Mouse (Mus musculus): ENCODE data around the gene Lifr. TPM values are rescaled to one million over a fixed set of nuclear protein-coding genes. Genes with fewer than 3 reads are reported as not detected.

Gene Lifr
- polyA plus RNA-seq, 1 experiment from 2014 or later = 5.6 TPM

- WGBS = 84% methylated on average over 6 of the region's 6 CpGs
- DNase-seq (ENCODE audit: extremely low spot score, low spot score) = no peak
Measured at GRCm38 (mm10) chr15:7117944-7118343, 27.5 kb downstream of the Lifr start.

GRCm38 (mm10) chr15:7118849-7119248 lies 28.4 kb downstream of the Lifr start:
- no peaks in the 10 kb centered on the region for H3K9me3 ChIP-seq
- H3K36me3 ChIP-seq (replicated peaks) = no peaks in the 10 kb centered on the region
- no peaks in the 10 kb centered on the region; the same call in 1 of the 2 replicates for H3K4me1 ChIP-seq
- no peak overlapping the region for H3K4me3 ChIP-seq
- DNase-seq (ENCODE audit: extremely low spot score, low spot score) = no peak
- H3K27me3 ChIP-seq (ENCODE audit: poor library complexity, severe bottlenecking) = no peaks in the 10 kb centered on the region
- no peak overlapping the region for H3K27ac ChIP-seq
- WGBS = 92% methylated on average over 5 of the region's 5 CpGs

More at GRCm38 (mm10) chr15:7117944-7118343, 27.5 kb downstream of the Lifr start:
- Histone ChIP-seq H3K27me3 (ENCODE audit: poor library complexity, severe bottlenecking) (no peaks in the 10 kb centered on the region), H3K9me3 (no peaks in the 10 kb centered on the region), H3K4me1 (no peaks in the 10 kb centered on the region; the same call in 1 of the 2 replicates), H3K27ac (no peak overlapping the region), H3K36me3 (replicated peaks) (no peaks in the 10 kb centered on the region), H3K4me3 (no peak overlapping the region)

- Histone ChIP-seq H3K27ac (no peak overlapping the region), H3K4me1 (no peaks in the 10 kb centered on the region; the same call in 1 of the 2 replicates), H3K4me3 (no peak overlapping the region), H3K27me3 (ENCODE audit: poor library complexity, severe bottlenecking) (0 out of 2 replicates have a peak, but pooled peaks cover 7% of the 10 kb centered on the region), H3K36me3 (replicated peaks) (no peaks in the 10 kb centered on the region), H3K9me3 (no peaks in the 10 kb centered on the region)
- 81% methylated on average over 8 of the region's 8 CpGs for WGBS
- no peak for DNase-seq (ENCODE audit: extremely low spot score, low spot score)
Measured at GRCm38 (mm10) chr15:7119930-7120512, 29.6 kb downstream of the Lifr start.

GRCm38 (mm10) chr15:7123781-7124450 lies 33.5 kb downstream of the Lifr start:
- H3K27ac ChIP-seq = no peak overlapping the region
- no peak overlapping the region for H3K4me3 ChIP-seq
- DNase-seq (ENCODE audit: extremely low spot score, low spot score) = no peak
- H3K27me3 ChIP-seq (ENCODE audit: poor library complexity, severe bottlenecking) = peaks cover 26% of the 10 kb centered on the region
- no peaks in the 10 kb centered on the region for H3K9me3 ChIP-seq
- H3K4me1 ChIP-seq = peaks cover 10% of the 10 kb centered on the region
- WGBS = 82% methylated on average over 5 of the region's 5 CpGs
- no peaks in the 10 kb centered on the region for H3K36me3 ChIP-seq (replicated peaks)

GRCm38 (mm10) chr15:7126171-7126570 lies 35.8 kb downstream of the Lifr start:
- Histone ChIP-seq H3K9me3 (no peaks in the 10 kb centered on the region), H3K27me3 (ENCODE audit: poor library complexity, severe bottlenecking) (peaks cover 39% of the 10 kb centered on the region), H3K36me3 (replicated peaks) (no peaks in the 10 kb centered on the region), H3K4me3 (no peak overlapping the region), H3K27ac (no peak overlapping the region), H3K4me1 (peaks cover 28% of the 10 kb centered on the region)
- WGBS = 60% methylated on average over 1 of the region's 1 CpGs
- no peak for DNase-seq (ENCODE audit: extremely low spot score, low spot score)

GRCm38 (mm10) chr15:7128627-7129126 lies 38.3 kb downstream of the Lifr start:
- Histone ChIP-seq H3K36me3 (replicated peaks) (no peaks in the 10 kb centered on the region), H3K27me3 (ENCODE audit: poor library complexity, severe bottlenecking) (peaks cover 57% of the 10 kb centered on the region), H3K4me3 (peak overlapping the region; percentile 84), H3K4me1 (peaks cover 30% of the 10 kb centered on the region), H3K27ac (peak overlapping the region; percentile 88), H3K9me3 (no peaks in the 10 kb centered on the region)
- DNase-seq (ENCODE audit: extremely low spot score, low spot score) = peak; percentile 18
- 4% methylated on average over 18 of the region's 18 CpGs for WGBS

- no peaks in the 10 kb centered on the region for H3K36me3 ChIP-seq (replicated peaks)
- H3K9me3 ChIP-seq = no peaks in the 10 kb centered on the region
- DNase-seq (ENCODE audit: extremely low spot score, low spot score) = peak; percentile 70
- peaks cover 30% of the 10 kb centered on the region for H3K4me1 ChIP-seq
- H3K4me3 ChIP-seq = peak overlapping the region; percentile 84
- peak overlapping the region; percentile 88 for H3K27ac ChIP-seq
- peaks cover 53% of the 10 kb centered on the region for H3K27me3 ChIP-seq (ENCODE audit: poor library complexity, severe bottlenecking)
- under 1% methylated on average over 112 of the region's 116 CpGs for WGBS
Measured at GRCm38 (mm10) chr15:7129127-7129943, 38.9 kb downstream of the Lifr start.

- Histone ChIP-seq H3K36me3 (replicated peaks) (no peaks in the 10 kb centered on the region), H3K4me3 (peak overlapping the region; percentile 84), H3K9me3 (no peaks in the 10 kb centered on the region), H3K27ac (peak overlapping the region; percentile 88), H3K4me1 (peaks cover 30% of the 10 kb centered on the region), H3K27me3 (ENCODE audit: poor library complexity, severe bottlenecking) (peaks cover 49% of the 10 kb centered on the region)
- DNase-seq (ENCODE audit: extremely low spot score, low spot score) = peak; percentile 20
- under 1% methylated on average over 16 of the region's 16 CpGs for WGBS
Measured at GRCm38 (mm10) chr15:7129944-7130287, 39.5 kb downstream of the Lifr start.

GRCm38 (mm10) chr15:7130691-7131225 lies 40.3 kb downstream of the Lifr start:
- Histone ChIP-seq H3K4me1 (peaks cover 30% of the 10 kb centered on the region), H3K36me3 (replicated peaks) (no peaks in the 10 kb centered on the region), H3K9me3 (no peaks in the 10 kb centered on the region), H3K27ac (no peak overlapping the region), H3K27me3 (ENCODE audit: poor library complexity, severe bottlenecking) (peaks cover 49% of the 10 kb centered on the region), H3K4me3 (peak overlapping the region; percentile 84)
- WGBS = 24% methylated on average over 7 of the region's 7 CpGs
- DNase-seq (ENCODE audit: extremely low spot score, low spot score) = no peak

- H3K36me3 ChIP-seq (replicated peaks) = no peaks in the 10 kb centered on the region
- no peak overlapping the region for H3K27ac ChIP-seq
- H3K27me3 ChIP-seq (ENCODE audit: poor library complexity, severe bottlenecking) = peaks cover 39% of the 10 kb centered on the region
- H3K9me3 ChIP-seq = no peaks in the 10 kb centered on the region
- no peak overlapping the region for H3K4me3 ChIP-seq
- H3K4me1 ChIP-seq = peaks cover 30% of the 10 kb centered on the region
- 37% methylated on average over 13 of the region's 13 CpGs for WGBS
- DNase-seq (ENCODE audit: extremely low spot score, low spot score) = no peak
Measured at GRCm38 (mm10) chr15:7132741-7133140, 42.3 kb downstream of the Lifr start.

- WGBS = 62% methylated on average over 11 of the region's 11 CpGs
- DNase-seq (ENCODE audit: extremely low spot score, low spot score) = peak; percentile 24
- H3K9me3 ChIP-seq = no peaks in the 10 kb centered on the region
- peaks cover 19% of the 10 kb centered on the region for H3K4me1 ChIP-seq
- no peak overlapping the region for H3K4me3 ChIP-seq
- no peaks in the 10 kb centered on the region for H3K36me3 ChIP-seq (replicated peaks)
- H3K27me3 ChIP-seq (ENCODE audit: poor library complexity, severe bottlenecking) = peaks cover 31% of the 10 kb centered on the region
- H3K27ac ChIP-seq = no peak overlapping the region
Measured at GRCm38 (mm10) chr15:7134454-7135052, 44.1 kb downstream of the Lifr start.

GRCm38 (mm10) chr15:7135982-7136562 lies 45.7 kb downstream of the Lifr start:
- no peak for DNase-seq (ENCODE audit: extremely low spot score, low spot score)
- H3K27ac ChIP-seq = no peak overlapping the region
- H3K4me1 ChIP-seq = peaks cover 4% of the 10 kb centered on the region
- H3K9me3 ChIP-seq = no peaks in the 10 kb centered on the region
- H3K4me3 ChIP-seq = no peak overlapping the region
- WGBS = 90% methylated on average over 6 of the region's 6 CpGs
- no peaks in the 10 kb centered on the region for H3K36me3 ChIP-seq (replicated peaks)
- H3K27me3 ChIP-seq (ENCODE audit: poor library complexity, severe bottlenecking) = peaks cover 18% of the 10 kb centered on the region
